Mouse (Mus musculus) limb, embryonic 13.5 days (tissue): ENCODE data around the gene Nudt3. TPM values are rescaled to one million over a fixed set of nuclear protein-coding genes. Genes with fewer than 3 reads are reported as not detected.
"Not testable (repeated sequence)": the region's sequence is repeated elsewhere in the genome, so short reads cannot be mapped to it uniquely, and the experiment has no call there.

Source experiments
- ATAC-seq: fragments of 200-750 bp; cut with Nextera tagmentation; 2 replicates; pipeline ENCODE4 v1.8.0; 2017; ENCODE audit warnings: low read depth, moderate number of reproducible peaks, moderate TSS enrichment; ENCODE audit not compliant: low FRiP score
- H3K27ac ChIP-seq: fragments of 300-500 bp; sonication (generic); 2 replicates; pipeline ENCODE4 v1.5.1; 2015; ENCODE audit warnings: inconsistent platforms, mild to moderate bottlenecking, moderate library complexity
- H3K27me3 ChIP-seq: fragments of 300-500 bp; sonication (generic); 2 replicates; pipeline ENCODE4 v1.6.1; 2015; ENCODE audit warnings: mild to moderate bottlenecking, inconsistent platforms
- H3K36me3 ChIP-seq: fragments of 300-500 bp; sonication (generic); 2 replicates; pipeline ENCODE4 v1.6.1; 2015; ENCODE audit warnings: inconsistent platforms, mild to moderate bottlenecking, moderate library complexity
- H3K4me1 ChIP-seq: fragments of 300-500 bp; sonication (generic); 2 replicates; pipeline ENCODE4 v1.6.1; 2015; ENCODE audit warnings: inconsistent platforms
- H3K4me2 ChIP-seq: fragments of 300-500 bp; sonication (generic); replicated peaks from 2 replicates; pipeline ENCODE4 v1.6.1; 2015; ENCODE audit warnings: inconsistent platforms, mild to moderate bottlenecking, moderate library complexity
- H3K4me3 ChIP-seq: fragments of 300-500 bp; sonication (generic); 2 replicates; pipeline ENCODE4 v1.5.1; 2015; ENCODE audit warnings: moderate library complexity, mild to moderate bottlenecking, inconsistent platforms
- H3K9ac ChIP-seq: fragments of 300-500 bp; sonication (generic); 2 replicates; pipeline ENCODE4 v1.6.1; 2015; ENCODE audit warnings: mild to moderate bottlenecking, inconsistent platforms
- H3K9me3 ChIP-seq: fragments of 300-500 bp; sonication (generic); 2 replicates; pipeline ENCODE4 v1.6.1; 2016; ENCODE audit warnings: inconsistent platforms
- WGBS: fragments of 180-500 bp; shearing (Covaris S2); methylation state at CpG from one replicate; pipeline ENCODE4 v1.1.7; 2015; 5-methylcytosine and 5-hydroxymethylcytosine counted together
- polyA plus RNA-seq: library from polyadenylated mRNA; unstranded; fragments of >200 nt; fragmentation: Nextera tagmentation; extraction: Ambion mirVana; gene quantifications from 2 replicates; pipeline ENCODE4 v1.2.1, GENCODE M21; 2015

The Nudt3 gene
- polyA plus RNA-seq, 1 experiment from 2014 or later, result 99.5 TPM

- Histone ChIP-seq H3K4me1 (peaks cover 9% of the 10 kb centered on the region), H3K27me3 (no peaks in the 10 kb centered on the region), H3K4me3 (no peak overlapping the region), H3K9ac (no peak overlapping the region), H3K9me3 (no peaks in the 10 kb centered on the region), H3K27ac (no peak overlapping the region), H3K4me2 (no peak overlapping the region), H3K36me3 (no peaks in the 10 kb centered on the region)
- no peak for ATAC-seq
- 37% methylated on average over 7 of the region's 7 CpGs for WGBS
Observed at GRCm38 (mm10) chr17:27645807-27646206, 22.5 kb upstream of the Nudt3 start.

GRCm38 (mm10) chr17:27644572-27644971 is 21.3 kb upstream of the Nudt3 start:
- Histone ChIP-seq H3K9me3 (no peaks in the 10 kb centered on the region), H3K9ac (no peak overlapping the region), H3K27ac (no peak overlapping the region), H3K4me3 (no peak overlapping the region), H3K36me3 (no peaks in the 10 kb centered on the region), H3K27me3 (no peaks in the 10 kb centered on the region), H3K4me2 (no peak overlapping the region), H3K4me1 (peaks cover 9% of the 10 kb centered on the region)
- 46% methylated on average over 2 of the region's 2 CpGs for WGBS
- ATAC-seq, result no peak

DNA sequence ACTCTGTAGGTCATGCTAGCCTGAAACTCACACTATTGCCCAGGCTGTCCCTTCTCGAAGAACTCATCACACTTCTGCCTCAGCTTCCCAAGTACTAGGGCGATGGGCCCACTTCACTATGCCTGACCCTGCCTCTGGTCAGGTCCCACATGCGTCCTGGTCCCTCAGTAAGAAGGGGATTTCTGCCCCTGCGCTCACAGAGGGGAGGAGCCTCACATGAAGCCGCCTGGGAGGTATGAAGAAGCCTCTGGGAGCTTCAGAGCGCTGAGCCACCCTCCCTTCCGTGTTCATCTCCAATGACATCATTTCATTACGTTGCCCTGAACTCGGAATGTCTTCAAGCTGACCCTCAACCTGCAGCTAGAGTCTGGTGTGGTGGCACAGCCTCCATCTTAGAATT is 20.5 kb upstream of the Nudt3 start:
- Histone ChIP-seq H3K4me1 (peaks cover 9% of the 10 kb centered on the region), H3K9ac (no peak overlapping the region), H3K4me2 (no peak overlapping the region), H3K4me3 (no peak overlapping the region), H3K9me3 (no peaks in the 10 kb centered on the region), H3K27me3 (no peaks in the 10 kb centered on the region), H3K27ac (no peak overlapping the region), H3K36me3 (no peaks in the 10 kb centered on the region)
- no peak for ATAC-seq
- 85% methylated on average over 9 of the region's 9 CpGs for WGBS

DNA sequence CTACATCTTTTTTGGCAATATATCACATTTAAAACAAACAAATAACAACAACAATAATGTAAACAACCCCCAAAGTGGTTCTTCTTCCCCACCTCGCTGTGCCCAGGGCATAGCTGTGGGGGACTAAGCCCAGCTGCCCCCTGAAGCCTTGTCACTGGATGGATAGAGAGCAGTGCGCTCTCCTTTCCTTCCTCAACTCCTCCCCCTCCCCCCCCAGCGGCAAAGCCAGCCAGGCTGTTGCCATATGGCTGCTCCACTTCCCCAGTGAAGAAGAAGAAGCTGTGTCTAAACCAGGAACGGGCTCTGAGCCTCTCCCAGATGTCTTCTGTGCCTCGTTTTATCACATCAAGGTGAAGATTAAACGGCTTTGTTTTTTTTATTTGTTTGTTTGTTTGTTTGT is 19.8 kb upstream of the Nudt3 start:
- Histone ChIP-seq H3K9me3 (no peaks in the 10 kb centered on the region), H3K9ac (peak overlapping the region; percentile 40; the same call in 1 of the 2 replicates), H3K4me1 (peaks cover 9% of the 10 kb centered on the region), H3K4me3 (no peak overlapping the region), H3K4me2 (no peak overlapping the region), H3K27ac (no peak overlapping the region), H3K36me3 (no peaks in the 10 kb centered on the region), H3K27me3 (no peaks in the 10 kb centered on the region)
- no peak for ATAC-seq
- WGBS, result 17% methylated on average over 5 of the region's 6 CpGs

DNA sequence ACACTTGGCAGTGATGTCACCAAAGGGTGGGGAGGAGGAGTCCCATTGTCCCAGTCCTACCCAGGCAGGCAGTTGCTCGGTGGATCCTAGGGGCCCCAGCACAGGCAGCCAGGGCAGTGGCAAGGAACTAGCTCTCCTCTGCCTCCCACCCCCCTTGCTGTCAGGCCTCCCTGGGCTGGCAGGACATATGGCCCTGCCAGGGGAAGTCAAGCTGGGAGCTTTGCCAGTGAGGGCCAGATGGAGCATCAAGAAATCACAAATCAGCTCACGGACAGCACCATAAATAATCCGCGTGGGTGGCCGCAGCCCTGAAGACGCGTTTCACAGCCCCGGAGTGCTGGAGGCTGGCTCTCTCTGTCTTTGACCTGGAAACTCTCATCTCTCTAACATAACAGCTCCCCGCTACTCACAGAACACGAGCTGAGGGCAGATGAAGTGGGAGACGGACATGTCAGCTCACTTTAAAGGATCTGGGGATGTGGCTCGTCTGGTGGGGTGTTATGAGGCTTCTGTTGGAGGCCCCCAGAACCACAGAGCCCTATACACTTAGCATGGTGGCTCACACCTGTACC is 19.3 kb upstream of the Nudt3 start:
- Histone ChIP-seq H3K27me3 (no peaks in the 10 kb centered on the region), H3K4me2 (peak overlapping the region; percentile 16; the same call in 1 of the 2 replicates), H3K36me3 (no peaks in the 10 kb centered on the region), H3K4me1 (peaks cover 9% of the 10 kb centered on the region), H3K9me3 (no peaks in the 10 kb centered on the region), H3K4me3 (no peak overlapping the region), H3K9ac (peak overlapping the region; percentile 40; the same call in 1 of the 2 replicates), H3K27ac (peak overlapping the region; percentile 28; the same call in 1 of the 2 replicates)
- WGBS, result 6% methylated on average over 12 of the region's 12 CpGs
- ATAC-seq, result no peak

GRCm38 (mm10) chr17:27639851-27640250 is 16.6 kb upstream of the Nudt3 start:
- H3K9ac ChIP-seq, ATAC-seq, H3K36me3 ChIP-seq, H3K4me2 ChIP-seq, H3K4me3 ChIP-seq, H3K27me3 ChIP-seq, H3K9me3 ChIP-seq, H3K27ac ChIP-seq: not testable (repeated sequence)
- peaks cover 22% of the 10 kb centered on the region for H3K4me1 ChIP-seq
- 88% methylated on average over 6 of the region's 6 CpGs for WGBS

- Histone ChIP-seq H3K36me3 (peaks cover under 1% of the 10 kb centered on the region; the same call in 1 of the 2 replicates), H3K27ac (no peak overlapping the region), H3K4me2 (no peak overlapping the region), H3K9me3 (no peaks in the 10 kb centered on the region), H3K4me1 (peaks cover 28% of the 10 kb centered on the region), H3K4me3 (no peak overlapping the region), H3K27me3 (no peaks in the 10 kb centered on the region), H3K9ac (no peak overlapping the region)
- no peak for ATAC-seq
- WGBS, result 77% methylated on average over 20 of the region's 20 CpGs
Observed at GRCm38 (mm10) chr17:27638921-27639332, 15.6 kb upstream of the Nudt3 start.

GRCm38 (mm10) chr17:27637333-27637732 is 14.0 kb upstream of the Nudt3 start:
- ATAC-seq, result no peak
- Histone ChIP-seq H3K27me3 (no peaks in the 10 kb centered on the region), H3K36me3 (peaks cover 16% of the 10 kb centered on the region), H3K9me3 (no peaks in the 10 kb centered on the region), H3K4me3 (no peak overlapping the region), H3K9ac (0 out of 2 replicates have a peak overlapping the region, but pooled peaks have one; percentile 13), H3K27ac (no peak overlapping the region; the same call in 1 of the 2 replicates), H3K4me1 (peaks cover 36% of the 10 kb centered on the region), H3K4me2 (no peak overlapping the region)
- 71% methylated on average over 9 of the region's 9 CpGs for WGBS

- H3K27ac ChIP-seq, result peak within 1 kb of the TSS; percentile 91
- WGBS, result 43% methylated on average over 18 of the region's 18 CpGs
- no peak for ATAC-seq
- H3K4me1 ChIP-seq, result peaks cover 43% of the 10 kb centered on the region
- H3K36me3 ChIP-seq, result peaks cover 26% of the 10 kb centered on the region
- H3K4me2 ChIP-seq, result peak within 1 kb of the TSS; percentile 94
- H3K4me3 ChIP-seq, result peak within 1 kb of the TSS; percentile 81
- H3K9ac ChIP-seq, result peak within 1 kb of the TSS; percentile 45; the same call in 1 of the 2 replicates
- H3K27me3 ChIP-seq, result no peaks in the 10 kb centered on the region
- no peaks in the 10 kb centered on the region for H3K9me3 ChIP-seq
Observed at GRCm38 (mm10) chr17:27636132-27637020, 13.1 kb upstream of the Nudt3 start, which contains the start of gene Rps10. Rps10 (minus strand) TSS chr17:27636669.

- Histone ChIP-seq H3K4me1 (peaks cover 43% of the 10 kb centered on the region), H3K4me3 (peak overlapping the region; percentile 81), H3K36me3 (peaks cover 34% of the 10 kb centered on the region), H3K27ac (peak overlapping the region; percentile 91), H3K4me2 (peak overlapping the region; percentile 94)
- ATAC-seq, H3K27me3 ChIP-seq, H3K9me3 ChIP-seq, H3K9ac ChIP-seq: not testable (repeated sequence)
- WGBS, result 46% methylated on average over 9 of the region's 9 CpGs
Observed at GRCm38 (mm10) chr17:27635575-27635903, 12.2 kb upstream of the Nudt3 start.

GRCm38 (mm10) chr17:27634871-27635574 is 11.7 kb upstream of the Nudt3 start, which contains the start of gene RPS10-NUDT3:
RPS10-NUDT3 (minus strand) TSS chr17:27635222.
- Histone ChIP-seq H3K4me3 (peak within 1 kb of the TSS; percentile 81), H3K4me2 (peak within 1 kb of the TSS; percentile 94), H3K9ac (peak within 1 kb of the TSS; percentile 98), H3K27me3 (no peaks in the 10 kb centered on the region), H3K36me3 (peaks cover 39% of the 10 kb centered on the region), H3K27ac (peak within 1 kb of the TSS; percentile 91), H3K4me1 (peaks cover 43% of the 10 kb centered on the region), H3K9me3 (no peaks in the 10 kb centered on the region)
- WGBS, result under 1% methylated on average over 72 of the region's 72 CpGs
- ATAC-seq, result peak; percentile 97
